Mouse (Mus musculus): ENCODE results near the gene Plxdc1.

Gene Plxdc1

DNA sequence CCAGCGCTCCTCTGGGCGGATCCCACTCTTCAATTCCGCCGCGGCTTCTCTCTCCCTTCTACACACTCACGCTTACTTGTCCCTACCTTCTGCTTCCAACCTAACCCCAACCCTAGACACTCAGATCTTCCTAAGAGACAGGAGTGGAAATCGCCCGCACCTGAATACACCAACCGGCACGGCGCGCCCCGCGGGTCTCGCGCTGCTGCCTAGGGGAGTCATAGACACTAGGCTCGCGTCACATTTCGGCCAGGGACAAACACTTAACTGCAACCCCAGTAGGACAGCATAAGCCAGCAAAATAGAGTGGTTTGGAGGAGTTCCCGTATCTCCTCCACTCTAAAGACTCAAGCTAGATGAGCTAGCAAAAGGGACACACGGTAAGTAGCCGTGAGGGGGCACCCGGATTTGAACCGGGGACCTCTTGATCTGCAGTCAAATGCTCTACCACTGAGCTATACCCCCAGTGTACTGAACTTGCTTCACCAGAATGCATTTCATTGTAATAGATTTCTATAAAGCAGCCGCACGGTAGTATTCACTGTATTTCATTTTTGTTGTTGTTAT, 2.4 kb upstream of the Plxdc1 start:
- Histone ChIP-seq H3K4me1 (replicated peaks; ENCODE audit: low read depth, low read length) (peaks cover 48% of the 10 kb centered on the region), H3K36me3 (ENCODE audit: insufficient read depth, low read length) (0 out of 2 replicates have a peak, but pooled peaks cover 3% of the 10 kb centered on the region), H3K27me3 (ENCODE audit: insufficient read depth, low read length) (no peaks in the 10 kb centered on the region; the same call in 1 of the 2 replicates), H3K4me3 (replicated peaks; ENCODE audit: low read length) (peak overlapping the region; percentile 99), H3K9me3 (ENCODE audit: low read length) (no peaks in the 10 kb centered on the region)
- TF ChIP-seq POU5F1 (IDR thresholded peaks at IDR 0.05; ENCODE audit: borderline replicate concordance, low read length) (no peak), NANOG (IDR thresholded peaks at IDR 0.05; ENCODE audit: borderline replicate concordance, low read length) (no peak), CTCF (conservative IDR thresholded peaks at IDR 0.05; ENCODE audit: low read length) (no peak)

DNA sequence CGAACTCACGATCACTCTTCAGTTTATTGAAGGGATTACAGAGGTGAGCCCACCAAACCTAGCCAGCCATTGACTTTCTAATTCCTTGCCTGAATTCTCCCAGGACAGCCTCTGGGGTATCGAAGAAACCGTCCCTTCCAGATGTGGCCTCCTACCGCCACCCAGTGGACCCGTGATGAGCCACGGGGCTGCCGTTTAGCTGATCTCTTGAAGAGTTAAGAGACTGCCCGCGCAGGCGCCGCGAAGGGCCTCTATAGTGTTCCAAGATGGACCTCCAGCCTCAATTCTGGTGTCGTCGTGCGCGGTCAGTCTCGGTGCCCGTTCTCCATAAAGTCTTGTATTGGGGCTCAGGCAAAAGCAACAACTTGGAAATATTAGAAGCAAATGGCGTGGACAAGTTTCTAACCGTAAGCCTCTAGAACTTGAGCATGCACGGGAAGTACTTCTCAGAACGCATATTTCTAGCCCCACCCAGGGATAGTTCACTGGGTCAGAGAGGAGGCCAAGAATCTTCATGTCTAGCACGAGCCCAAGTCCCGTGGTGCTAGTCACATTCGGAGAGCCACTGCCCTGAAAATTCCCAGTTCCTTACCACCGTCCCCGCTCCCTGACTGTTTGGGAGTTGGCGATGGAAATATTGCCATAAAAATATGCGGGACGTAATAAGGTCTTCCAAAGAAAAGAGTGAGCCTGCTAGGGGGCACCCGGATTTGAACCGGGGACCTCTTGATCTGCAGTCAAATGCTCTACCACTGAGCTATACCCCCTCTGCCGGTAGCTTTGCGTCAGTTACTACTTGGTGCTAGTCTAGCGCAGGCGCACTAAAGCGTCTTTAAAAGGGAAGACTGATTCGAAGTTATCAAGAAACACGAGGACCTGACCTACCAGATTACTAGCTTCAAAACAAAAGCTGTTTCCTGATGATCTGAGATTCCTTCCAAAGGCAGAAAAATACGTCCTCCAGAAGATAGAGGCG, 1.6 kb upstream of the Plxdc1 start:
- peak overlapping the region; percentile 99 for H3K4me3 ChIP-seq (replicated peaks; ENCODE audit: low read length)
- H3K36me3 ChIP-seq (ENCODE audit: insufficient read depth, low read length) = 0 out of 2 replicates have a peak, but pooled peaks cover 3% of the 10 kb centered on the region
- TF ChIP-seq NANOG (IDR thresholded peaks at IDR 0.05; ENCODE audit: borderline replicate concordance, low read length) = no peak
- peak; percentile 63 for TF ChIP-seq CTCF (conservative IDR thresholded peaks at IDR 0.05; ENCODE audit: low read length)
- TF ChIP-seq POU5F1 (IDR thresholded peaks at IDR 0.05; ENCODE audit: borderline replicate concordance, low read length) = no peak
- no peaks in the 10 kb centered on the region for H3K9me3 ChIP-seq (ENCODE audit: low read length)
- H3K4me1 ChIP-seq (replicated peaks; ENCODE audit: low read depth, low read length) = peaks cover 56% of the 10 kb centered on the region
- no peaks in the 10 kb centered on the region; the same call in 1 of the 2 replicates for H3K27me3 ChIP-seq (ENCODE audit: insufficient read depth, low read length)

DNA sequence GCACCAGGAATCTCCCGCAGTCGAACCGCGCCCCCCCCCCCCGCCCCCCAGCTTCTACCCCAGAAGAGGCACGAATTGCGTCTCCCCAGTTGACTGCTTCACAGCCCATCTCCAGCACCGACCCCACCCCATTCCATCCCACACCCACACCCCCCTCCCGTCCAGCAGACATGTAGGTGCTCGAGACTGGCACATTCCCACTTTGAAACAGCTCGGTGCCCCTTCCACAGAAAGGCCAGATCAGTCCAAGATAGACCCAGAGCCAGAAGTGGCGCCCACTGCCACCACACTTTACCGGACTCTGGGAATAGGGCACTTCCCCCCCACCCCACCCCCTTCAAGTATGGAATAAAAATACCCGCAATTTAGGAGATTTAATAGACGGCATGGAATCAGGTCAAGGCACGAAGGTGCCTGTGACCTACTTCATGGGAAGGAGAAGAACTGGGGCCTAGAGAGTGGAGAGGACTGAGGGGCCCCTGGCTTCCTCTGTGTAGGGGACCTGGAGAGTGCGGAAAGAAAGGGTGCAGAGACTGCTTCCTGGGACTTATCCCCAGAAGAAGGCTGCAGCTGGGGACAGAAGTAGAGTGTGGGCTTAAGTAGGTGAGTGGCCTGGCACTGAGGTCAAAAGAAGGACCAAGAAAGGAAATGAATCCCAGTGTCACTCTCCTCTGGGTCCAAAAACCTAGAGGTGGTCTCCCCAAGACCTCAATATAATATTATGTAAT, 658 bp upstream of the Plxdc1 start:
- Histone ChIP-seq H3K9me3 (ENCODE audit: low read length) (no peaks in the 10 kb centered on the region), H3K4me1 (replicated peaks; ENCODE audit: low read depth, low read length) (peaks cover 62% of the 10 kb centered on the region), H3K4me3 (replicated peaks; ENCODE audit: low read length) (peak overlapping the region; percentile 99), H3K27me3 (ENCODE audit: insufficient read depth, low read length) (no peaks in the 10 kb centered on the region; the same call in 1 of the 2 replicates), H3K36me3 (ENCODE audit: insufficient read depth, low read length) (0 out of 2 replicates have a peak, but pooled peaks cover under 1% of the 10 kb centered on the region)
- TF ChIP-seq CTCF (conservative IDR thresholded peaks at IDR 0.05; ENCODE audit: low read length) (no peak), NANOG (IDR thresholded peaks at IDR 0.05; ENCODE audit: borderline replicate concordance, low read length) (no peak), POU5F1 (IDR thresholded peaks at IDR 0.05; ENCODE audit: borderline replicate concordance, low read length) (no peak)

DNA sequence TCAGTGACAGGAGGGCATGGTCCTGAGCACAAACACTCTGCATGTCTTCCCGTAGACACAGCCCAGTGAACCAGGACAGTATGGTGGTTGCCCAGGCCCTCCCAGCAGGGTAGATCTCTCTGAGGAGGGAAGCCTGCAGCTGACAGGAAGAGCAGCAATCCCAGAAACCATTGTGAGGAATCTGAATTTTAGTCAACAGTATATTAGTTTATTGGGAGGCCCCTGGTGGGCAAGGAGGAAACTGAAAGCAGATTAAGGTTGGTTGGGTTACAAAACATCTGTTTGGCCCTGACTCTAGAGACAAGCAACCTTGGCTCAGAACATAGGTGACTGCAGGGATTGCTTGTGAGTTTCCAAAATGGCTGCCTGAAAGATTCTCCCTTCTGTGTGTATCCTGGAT, 2.3 kb downstream of the Plxdc1 start:
- H3K9me3 ChIP-seq (ENCODE audit: low read length) = no peaks in the 10 kb centered on the region
- H3K4me1 ChIP-seq (replicated peaks; ENCODE audit: low read depth, low read length) = peaks cover 74% of the 10 kb centered on the region
- peak overlapping the region; percentile 99 for H3K4me3 ChIP-seq (replicated peaks; ENCODE audit: low read length)
- no peaks in the 10 kb centered on the region for H3K36me3 ChIP-seq (ENCODE audit: insufficient read depth, low read length)
- TF ChIP-seq NANOG (IDR thresholded peaks at IDR 0.05; ENCODE audit: borderline replicate concordance, low read length) (no peak), CTCF (conservative IDR thresholded peaks at IDR 0.05; ENCODE audit: low read length) (peak; percentile 11; the same call in 1 of the 2 replicates)
- no peaks in the 10 kb centered on the region; the same call in 1 of the 2 replicates for H3K27me3 ChIP-seq (ENCODE audit: insufficient read depth, low read length)

DNA sequence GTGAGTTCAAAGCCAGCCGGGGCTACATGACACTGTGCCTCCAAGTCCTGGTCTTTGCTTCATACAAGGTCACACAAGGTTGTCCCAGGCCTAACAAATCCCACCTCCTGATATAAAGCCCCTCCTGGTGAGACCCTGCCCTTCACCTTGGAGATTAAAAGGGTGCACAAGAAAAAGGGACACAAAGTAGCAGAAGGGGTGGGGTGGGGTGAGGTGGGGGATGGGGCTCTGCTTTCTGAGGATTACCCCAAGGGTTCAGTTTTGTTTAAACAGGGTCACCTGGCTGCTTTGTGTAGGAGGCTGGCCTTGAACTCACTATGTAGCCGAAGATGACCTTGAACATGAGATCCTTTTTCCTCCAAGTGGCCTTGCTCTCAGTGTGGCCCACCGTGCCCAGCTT, 2.7 kb downstream of the Plxdc1 start:
- Histone ChIP-seq H3K27me3 (ENCODE audit: insufficient read depth, low read length) (no peaks in the 10 kb centered on the region; the same call in 1 of the 2 replicates), H3K4me1 (replicated peaks; ENCODE audit: low read depth, low read length) (peaks cover 78% of the 10 kb centered on the region), H3K4me3 (replicated peaks; ENCODE audit: low read length) (peak overlapping the region; percentile 37; the same call in 1 of the 2 replicates), H3K9me3 (ENCODE audit: low read length) (no peaks in the 10 kb centered on the region), H3K36me3 (ENCODE audit: insufficient read depth, low read length) (peaks cover 2% of the 10 kb centered on the region; the same call in 1 of the 2 replicates)
- TF ChIP-seq CTCF (conservative IDR thresholded peaks at IDR 0.05; ENCODE audit: low read length) (no peak), POU5F1 (IDR thresholded peaks at IDR 0.05; ENCODE audit: borderline replicate concordance, low read length) (no peak), NANOG (IDR thresholded peaks at IDR 0.05; ENCODE audit: borderline replicate concordance, low read length) (no peak)

DNA sequence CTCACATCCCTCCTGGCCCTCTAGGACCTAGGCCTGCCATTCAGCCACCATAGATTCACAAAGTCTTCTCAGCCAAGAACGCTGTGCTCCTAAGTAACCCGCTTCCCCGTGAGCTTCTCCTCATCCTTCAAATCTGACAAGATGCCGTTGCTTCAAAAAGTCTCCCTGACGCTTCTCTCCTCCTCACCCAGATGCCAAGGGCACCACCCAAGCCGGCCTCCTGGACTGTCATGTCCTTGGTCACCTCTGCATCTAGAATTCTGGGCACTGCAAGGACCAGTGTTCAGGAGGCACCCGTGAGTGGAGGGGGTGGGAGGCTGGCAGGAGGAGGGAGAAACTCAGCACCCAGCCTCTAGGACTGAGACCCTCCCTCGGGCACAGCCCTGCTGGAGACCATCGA, 3.5 kb downstream of the Plxdc1 start:
- H3K27me3 ChIP-seq (ENCODE audit: insufficient read depth, low read length) = no peaks in the 10 kb centered on the region; the same call in 1 of the 2 replicates
- peaks cover 9% of the 10 kb centered on the region for H3K36me3 ChIP-seq (ENCODE audit: insufficient read depth, low read length)
- TF ChIP-seq POU5F1 (IDR thresholded peaks at IDR 0.05; ENCODE audit: borderline replicate concordance, low read length) (no peak), CTCF (conservative IDR thresholded peaks at IDR 0.05; ENCODE audit: low read length) (no peak), NANOG (IDR thresholded peaks at IDR 0.05; ENCODE audit: borderline replicate concordance, low read length) (no peak)
- H3K9me3 ChIP-seq (ENCODE audit: low read length) = no peaks in the 10 kb centered on the region
- H3K4me3 ChIP-seq (replicated peaks; ENCODE audit: low read length) = peak overlapping the region; percentile 37; the same call in 1 of the 2 replicates
- peaks cover 86% of the 10 kb centered on the region for H3K4me1 ChIP-seq (replicated peaks; ENCODE audit: low read depth, low read length)

DNA sequence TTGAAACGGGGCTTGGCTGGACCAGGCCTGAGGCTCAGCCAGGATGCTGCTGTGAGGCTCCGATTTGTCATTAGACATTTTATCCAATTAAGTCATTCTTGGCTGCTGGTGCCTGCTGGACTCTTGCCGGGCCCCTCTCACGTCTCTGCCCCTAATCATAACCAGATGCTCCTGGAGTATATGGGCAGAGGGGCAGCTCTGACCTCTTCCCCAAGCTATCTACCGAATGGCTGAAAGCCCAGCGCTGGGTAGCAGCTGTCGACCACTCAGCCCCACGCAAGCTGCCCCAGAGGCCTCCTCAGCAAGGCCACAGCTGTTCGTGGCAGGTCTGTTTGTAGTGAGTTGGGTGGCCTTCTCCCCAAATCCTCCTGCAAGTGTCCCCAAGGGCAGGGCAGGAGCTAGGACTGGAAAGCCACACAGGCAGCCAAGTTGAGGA, 5.7 kb downstream of the Plxdc1 start:
- Histone ChIP-seq H3K4me3 (replicated peaks; ENCODE audit: low read length) (peak overlapping the region; percentile 53), H3K27me3 (ENCODE audit: insufficient read depth, low read length) (no peaks in the 10 kb centered on the region; the same call in 1 of the 2 replicates), H3K36me3 (ENCODE audit: insufficient read depth, low read length) (peaks cover 21% of the 10 kb centered on the region), H3K4me1 (replicated peaks; ENCODE audit: low read depth, low read length) (peaks cover 96% of the 10 kb centered on the region), H3K9me3 (ENCODE audit: low read length) (no peaks in the 10 kb centered on the region)
- TF ChIP-seq POU5F1 (IDR thresholded peaks at IDR 0.05; ENCODE audit: borderline replicate concordance, low read length) = no peak
- no peak for TF ChIP-seq CTCF (conservative IDR thresholded peaks at IDR 0.05; ENCODE audit: low read length)
- TF ChIP-seq NANOG (IDR thresholded peaks at IDR 0.05; ENCODE audit: borderline replicate concordance, low read length) = no peak

Data from E14TG2a.4 (cell line).